Mouse (Mus musculus) G1E (cell line): Measurements from ENCODE around the gene Arf3.

Experiments
- CTCF ChIP-seq: IDR thresholded peaks from 2 replicates; pipeline ENCODE4 v1.5.1; 2012; ENCODE audit warnings: low read depth, low read length, inconsistent platforms, mixed read lengths
- TAL1 ChIP-seq: conservative IDR thresholded peaks from 2 replicates; pipeline ENCODE4 v1.6.1; 2012; ENCODE audit warnings: low read depth, low read length, inconsistent platforms, mixed read lengths

- TF ChIP-seq TAL1, result no peak
- no peak for TF ChIP-seq CTCF
Observed at GRCm38 (mm10) chr15:98746344-98746965, 16.6 kb downstream of the Arf3 start.
